In the genomic region with DNA sequence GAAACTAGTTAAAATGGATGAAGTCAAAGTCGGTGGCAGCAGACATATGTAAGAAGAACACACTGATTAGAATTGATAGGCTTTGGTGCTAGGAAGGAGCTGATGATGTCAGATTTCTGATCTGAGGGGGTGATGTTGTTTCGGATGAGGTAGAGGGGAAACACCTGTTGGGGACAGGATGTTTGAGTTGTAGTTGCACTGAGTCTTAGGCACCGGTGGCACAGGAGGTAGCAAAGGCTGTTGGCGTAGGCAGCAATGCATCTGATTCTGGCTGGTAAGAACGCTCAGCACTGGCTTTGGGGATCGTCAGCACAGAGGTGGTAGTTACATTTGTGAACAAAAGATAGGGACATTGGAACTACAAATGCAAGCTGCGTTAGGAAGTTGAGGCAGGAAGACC, we compare ENCODE assay signal across 16 mouse cellular contexts. TPM values are rescaled to one million over a fixed set of nuclear protein-coding genes. Genes with fewer than 3 reads are reported as not detected.
DNase-seq lines count a peak whose midpoint lies in the region; ATAC-seq lines count a peak whose summit lies in the region.
"Had no signal": no experiment of that assay in that cellular context is flagged by ENCODE, and none has a peak within 500 bp of the region (broad histone marks: within the 10 kb centered on the region; RNA-seq: fewer than 3 reads in every experiment).

No protein-coding gene starts in this region.

- H3K4me2 ChIP-seq in liver, embryonic 12.5 days: peak overlapping the region; percentile 44
- H3K4me2 ChIP-seq: lung, embryonic 15.5 days; midbrain, embryonic 15.5 days; neural tube, embryonic 15.5 days had no signal

- no peaks in the 10 kb centered on the region for H3K9me3 ChIP-seq in liver, embryonic 12.5 days (replicated peaks)
- H3K9me3 ChIP-seq: embryonic facial prominence, embryonic 10.5 days; hindbrain, embryonic 10.5 days; lung, embryonic 15.5 days; midbrain, embryonic 15.5 days; neural tube, embryonic 15.5 days had no signal

- no peak overlapping the region for H3K9ac ChIP-seq in liver, embryonic 12.5 days
- H3K9ac ChIP-seq: lung, embryonic 15.5 days; midbrain, embryonic 15.5 days; neural tube, embryonic 15.5 days had no signal

- no peaks in the 10 kb centered on the region for H3K36me3 ChIP-seq in liver, embryonic 12.5 days
- H3K36me3 ChIP-seq: embryonic facial prominence, embryonic 10.5 days; hindbrain, embryonic 10.5 days; lung, embryonic 15.5 days; midbrain, embryonic 15.5 days; neural tube, embryonic 15.5 days had no signal

- no peak overlapping the region for H3K4me3 ChIP-seq in liver, embryonic 12.5 days
- H3K4me3 ChIP-seq: embryonic facial prominence, embryonic 10.5 days; hindbrain, embryonic 10.5 days; layer of hippocampus, adult 2 months; lung, embryonic 15.5 days; midbrain, embryonic 15.5 days; neural tube, embryonic 15.5 days had no signal

- DNase-seq in liver: no peak
- peak; percentile 67 for DNase-seq in thymus, postnatal 4 days
- no peak for DNase-seq in lung, postnatal 25 days (ENCODE audit: low spot score)
- DNase-seq in layer of hippocampus, adult 8-10 months (ENCODE audit: low spot score in 2 of 2): no peak
- DNase-seq: cerebellum, adult 9-11 months; gastrocnemius, postnatal 36 days had no signal

- ATAC-seq in liver, embryonic 12.5 days: no peak
- ATAC-seq in activated CD4-positive, CD25-positive, alpha-beta regulatory T cell, adult 4 months: peak; percentile 93
- peak; percentile 74 for ATAC-seq in neutrophil, adult 5-6 weeks (ENCODE audit: extremely low read depth, insufficient number of reproducible peaks, low FRiP score, poor library complexity, severe bottlenecking)
- ATAC-seq: forebrain, embryonic 14.5 days; midbrain, embryonic 15.5 days had no signal

- H3K27ac ChIP-seq in liver, embryonic 12.5 days: 0 out of 2 replicates have a peak overlapping the region, but pooled peaks have one; percentile 46
- H3K27ac ChIP-seq: embryonic facial prominence, embryonic 10.5 days; hindbrain, embryonic 10.5 days; layer of hippocampus, adult 2 months; lung, embryonic 15.5 days; midbrain, embryonic 15.5 days; neural tube, embryonic 15.5 days had no signal

- peaks cover 79% of the 10 kb centered on the region for H3K4me1 ChIP-seq in liver, embryonic 12.5 days
- H3K4me1 ChIP-seq: embryonic facial prominence, embryonic 10.5 days; hindbrain, embryonic 10.5 days; midbrain, embryonic 15.5 days; neural tube, embryonic 15.5 days had no signal

- 46% methylated on average over 7 of the region's 7 CpGs for WGBS in liver, embryonic 12.5 days (ENCODE audit: insufficient replicate concordance)

- no peaks in the 10 kb centered on the region for H3K27me3 ChIP-seq in liver, embryonic 12.5 days (replicated peaks)
- H3K27me3 ChIP-seq: lung, embryonic 15.5 days; midbrain, embryonic 15.5 days; neural tube, embryonic 15.5 days had no signal

RNA-seq across cellular contexts. Expression of a gene that starts 32.5 kb away (rescaled TPM):
- polyA plus RNA-seq in liver, embryonic 12.5 days (2016; fragmentation: Nextera tagmentation; extraction: Ambion mirVana): 32.2 and 33.0 TPM in 2 replicates
- 10 to 100 TPM; 35.6 to 58.6 TPM for polyA plus RNA-seq in activated CD4-positive, CD25-positive, alpha-beta regulatory T cell, adult 4 months (2017; shearing (Covaris generic))
- 133 and 164 TPM in 2 replicates for total RNA-seq in neutrophil, adult 5-6 weeks (2017)
- 100 to 1,000 TPM in 3 of 4 experiments, 10 to 100 TPM in 1; 93.3 to 145 (median 128) TPM for total RNA-seq in layer of hippocampus, adult 8-10 months (2022)
